Mouse (Mus musculus) cortical plate, adult 2 months (tissue): ENCODE measurements around the gene Arpc2. TPM values are rescaled to one million over a fixed set of nuclear protein-coding genes. Genes with fewer than 3 reads are reported as not detected.

ENCODE experiments used
- H3K27ac ChIP-seq: fragments of 200-500 bp; 2 replicates; pipeline ENCODE4 v1.5.1; 2012; ENCODE audit warnings: low read length, control low read depth, inconsistent platforms; ENCODE audit not compliant: insufficient read depth
- H3K4me1 ChIP-seq: fragments of 200-500 bp; 2 replicates; pipeline ENCODE4 v1.6.1; 2011; ENCODE audit warnings: low read length; ENCODE audit not compliant: control insufficient read depth, insufficient read depth
- H3K4me3 ChIP-seq: fragments of 200-500 bp; 2 replicates; pipeline ENCODE4 v1.5.1; 2011; ENCODE audit warnings: mild to moderate bottlenecking, low read length, control low read depth; ENCODE audit not compliant: insufficient read depth
- CTCF ChIP-seq: fragments of 200-500 bp; IDR thresholded peaks from 2 replicates; pipeline ENCODE4 v1.5.1; 2011; ENCODE audit warnings: mild to moderate bottlenecking, control low read depth, low read length; ENCODE audit not compliant: insufficient read depth; ENCODE audit errors: extremely low read depth
- POLR2A ChIP-seq: fragments of 200-500 bp; IDR thresholded peaks from 2 replicates; pipeline ENCODE4 v1.6.1; 2011; ENCODE audit warnings: mild to moderate bottlenecking, low read length, control low read depth; ENCODE audit not compliant: insufficient read depth; ENCODE audit errors: extremely low read depth
- polyA plus RNA-seq: library from polyadenylated mRNA; depleted of rRNA; stranded (reverse); fragments of >200 nt; gene quantifications from 2 replicates; pipeline ENCODE4 v1.2.3, GENCODE M21; 2012

Arpc2 gene
- polyA plus RNA-seq, 1 experiment: 232 TPM

DNA sequence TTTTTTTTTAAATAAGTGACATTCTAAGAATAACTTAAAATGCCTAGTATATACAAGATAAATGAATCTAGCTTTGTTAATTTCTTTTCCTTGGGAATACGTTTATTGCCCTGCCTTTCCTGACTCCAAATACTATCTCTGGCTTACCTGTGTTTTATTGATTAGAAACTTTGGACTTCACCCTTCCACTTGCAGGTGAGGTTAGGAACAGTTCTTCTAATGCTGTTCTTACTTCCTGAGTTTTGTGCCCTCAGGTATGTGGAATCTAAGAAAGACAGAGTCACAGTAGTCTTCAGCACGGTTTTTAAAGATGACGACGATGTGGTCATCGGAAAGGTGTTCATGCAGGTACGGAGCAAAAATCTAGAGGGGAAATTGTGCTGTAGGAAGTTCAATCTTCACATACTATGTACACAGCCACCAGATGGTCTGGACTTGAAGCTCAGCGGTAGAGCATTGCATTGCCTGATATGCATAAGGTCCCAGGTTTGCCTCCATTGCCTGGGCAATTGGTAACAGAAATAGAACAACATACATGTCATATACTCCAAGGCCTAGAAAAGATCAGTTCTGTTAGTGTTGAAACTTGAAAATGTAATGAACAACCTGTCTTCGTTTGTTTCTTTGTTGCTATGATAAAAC, 19.9 kb downstream of the Arpc2 start:
- no peaks in the 10 kb centered on the region for H3K4me1 ChIP-seq
- no peak overlapping the region for H3K27ac ChIP-seq
- TF ChIP-seq POLR2A: no peak
- H3K4me3 ChIP-seq: no peak overlapping the region

DNA sequence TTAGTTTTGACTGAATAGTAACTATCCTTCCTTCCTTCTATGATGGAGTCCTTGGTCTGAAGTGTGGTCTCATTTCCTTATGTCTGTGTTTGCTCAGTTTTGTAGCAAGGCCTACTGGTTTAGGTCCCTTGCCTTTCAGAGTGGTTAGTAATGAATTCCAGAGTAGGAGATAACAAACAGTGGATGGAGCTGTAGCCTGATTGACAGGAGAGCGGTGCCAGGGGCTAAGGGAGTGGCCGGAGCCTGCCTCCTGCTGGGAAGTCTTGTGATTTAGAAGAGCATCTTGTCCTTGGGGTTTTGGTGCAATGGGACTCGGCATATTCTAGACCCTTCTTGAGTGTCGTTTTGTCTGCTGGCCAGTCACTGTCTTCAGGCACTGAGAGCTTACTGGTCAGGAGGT, 20.9 kb downstream of the Arpc2 start:
- H3K4me1 ChIP-seq: no peaks in the 10 kb centered on the region
- H3K4me3 ChIP-seq: no peak overlapping the region
- TF ChIP-seq CTCF (no peak), POLR2A (no peak)
- H3K27ac ChIP-seq: no peak overlapping the region

DNA sequence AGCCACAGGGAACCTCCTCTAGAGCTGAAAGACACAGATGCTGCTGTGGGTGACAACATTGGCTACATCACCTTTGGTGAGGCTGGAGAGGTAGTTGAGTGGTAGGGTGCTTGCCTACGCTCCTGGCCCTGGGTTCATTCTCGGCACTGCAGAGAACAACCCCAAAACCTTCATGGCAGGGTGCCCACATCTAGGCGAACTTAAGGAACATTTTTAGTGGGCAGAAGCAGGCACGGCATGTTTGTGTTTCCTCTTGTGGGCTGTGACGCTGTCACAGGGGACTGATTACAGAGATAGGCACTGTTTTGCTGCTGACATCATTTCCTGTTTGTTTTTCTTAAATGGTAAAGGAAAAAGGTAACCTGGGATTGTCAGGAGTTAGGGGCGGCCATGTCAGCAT, 26.6 kb downstream of the Arpc2 start:
- TF ChIP-seq POLR2A (no peak), CTCF (no peak)
- Histone ChIP-seq H3K27ac (no peak overlapping the region), H3K4me3 (no peak overlapping the region), H3K4me1 (no peaks in the 10 kb centered on the region)

DNA sequence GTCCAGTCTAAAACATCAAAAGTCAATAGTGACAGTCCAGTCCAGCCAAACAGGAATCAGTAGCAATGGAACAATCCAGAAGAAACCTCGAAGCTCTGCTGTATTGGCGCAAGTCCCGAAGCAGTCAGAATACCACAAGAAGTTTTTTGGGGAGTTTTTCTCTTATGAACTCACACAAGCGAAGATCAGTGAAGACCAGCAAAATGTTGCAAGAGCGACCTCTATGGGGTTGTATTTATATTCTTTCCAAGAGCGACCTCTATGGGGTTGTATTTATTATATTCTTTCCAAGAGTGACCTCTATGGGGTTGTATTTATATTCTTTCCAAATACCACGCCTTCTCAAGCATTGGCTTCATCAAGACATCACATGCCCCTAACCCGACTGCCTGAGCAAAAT, 32.9 kb downstream of the Arpc2 start:
- H3K4me3 ChIP-seq: no peak overlapping the region
- TF ChIP-seq POLR2A (no peak), CTCF (no peak)
- H3K27ac ChIP-seq: no peak overlapping the region

DNA sequence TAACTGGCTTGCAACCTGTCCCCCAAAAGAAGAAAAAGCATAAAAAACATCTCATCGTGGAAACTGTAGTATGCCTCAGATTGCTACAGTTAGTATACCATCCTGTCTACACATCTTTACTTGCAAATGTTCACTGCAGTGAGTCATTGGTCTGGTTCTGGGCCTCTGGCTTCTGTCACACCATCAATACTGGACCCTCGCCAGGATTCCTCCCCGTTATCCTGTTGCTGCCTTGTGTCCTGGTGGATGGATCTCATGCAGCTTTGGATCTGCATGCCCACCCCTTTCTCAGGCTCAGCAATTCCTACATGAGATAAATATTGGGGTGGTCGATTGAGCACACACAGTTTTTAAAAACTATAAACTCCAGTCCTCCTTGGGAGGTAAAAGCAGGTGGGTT, 35.8 kb downstream of the Arpc2 start:
- H3K4me1 ChIP-seq: no peaks in the 10 kb centered on the region
- TF ChIP-seq POLR2A: no peak
- TF ChIP-seq CTCF: no peak
- no peak overlapping the region for H3K4me3 ChIP-seq
- H3K27ac ChIP-seq: no peak overlapping the region

More for the DNA sequence above, 32.9 kb downstream of the Arpc2 start:
- H3K4me1 ChIP-seq: no peaks in the 10 kb centered on the region

DNA sequence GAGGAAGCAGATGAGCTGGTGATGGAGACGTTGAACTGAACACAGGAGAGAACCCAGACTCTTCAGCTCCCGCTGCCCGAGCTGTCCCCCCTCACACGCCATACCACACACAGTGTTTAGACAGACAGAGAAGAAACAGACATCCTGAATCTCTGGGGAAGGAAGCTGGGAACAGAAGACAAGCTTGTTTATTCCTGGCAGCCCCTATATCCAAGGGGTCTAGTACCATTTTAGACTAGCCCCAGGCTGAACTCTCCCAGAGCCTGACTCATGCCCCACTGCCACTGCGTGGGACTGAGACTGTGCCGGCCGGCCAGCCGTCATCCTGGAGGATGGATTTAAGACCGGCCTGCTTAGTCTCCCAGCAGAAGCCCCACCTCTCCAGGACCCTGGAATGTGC, 39.1 kb downstream of the Arpc2 start:
- no peak overlapping the region for H3K4me3 ChIP-seq
- H3K27ac ChIP-seq: no peak overlapping the region
- TF ChIP-seq CTCF (no peak), POLR2A (no peak)
- H3K4me1 ChIP-seq: no peaks in the 10 kb centered on the region; the same call in 1 of the 2 replicates

DNA sequence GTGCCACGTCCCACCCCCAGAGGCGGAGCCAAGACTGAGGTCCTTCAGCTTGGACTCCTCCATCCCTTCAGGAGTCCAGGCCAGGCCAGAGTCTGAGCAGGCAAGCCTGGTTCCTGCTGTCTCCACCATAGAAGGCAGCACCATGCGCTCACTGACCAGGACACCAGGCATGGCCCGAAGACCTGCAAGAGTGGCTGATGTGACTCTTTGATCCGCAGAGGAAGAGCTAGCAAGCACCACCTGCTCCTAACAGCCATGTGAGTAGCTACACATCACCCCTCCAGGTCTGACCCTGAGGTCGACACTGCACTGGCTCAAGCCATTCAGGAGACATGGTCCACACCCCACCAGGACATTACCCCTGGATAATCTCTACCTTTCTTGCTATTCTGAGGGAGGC, 41.2 kb downstream of the Arpc2 start:
- no peak overlapping the region for H3K27ac ChIP-seq
- TF ChIP-seq POLR2A: no peak
- TF ChIP-seq CTCF: no peak
- no peaks in the 10 kb centered on the region; the same call in 1 of the 2 replicates for H3K4me1 ChIP-seq
- H3K4me3 ChIP-seq: no peak overlapping the region

DNA sequence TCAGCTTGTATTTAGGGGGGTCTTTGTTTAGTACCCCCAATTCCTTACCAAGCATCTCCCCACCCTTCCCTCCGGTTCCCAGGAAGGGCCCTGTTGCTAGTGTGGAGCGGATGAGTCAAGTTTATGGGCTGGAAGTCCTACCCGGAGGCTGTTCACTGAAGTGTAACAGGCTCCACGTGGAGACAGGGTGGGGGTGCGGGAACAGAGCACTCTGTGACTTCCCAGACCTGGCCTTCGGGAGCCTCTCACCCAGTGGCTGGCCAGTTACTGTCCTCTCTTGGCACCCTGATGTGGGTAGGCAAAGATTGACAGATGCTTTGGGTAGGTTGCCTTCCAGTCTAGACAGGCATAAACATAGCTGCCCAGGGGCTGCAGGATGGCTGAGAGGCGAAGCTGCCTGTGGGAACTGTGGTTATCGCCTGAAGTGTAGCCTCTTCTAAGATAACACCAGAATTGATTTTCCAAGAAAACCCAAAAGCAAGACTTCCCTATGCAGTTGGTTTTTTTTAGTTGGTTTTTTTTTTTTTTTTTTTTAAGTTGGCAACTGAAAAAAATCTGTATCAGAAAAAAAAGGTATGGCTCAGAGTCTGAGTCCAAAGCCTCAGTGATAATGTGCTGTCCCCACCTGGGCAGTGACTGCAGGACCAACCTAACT, 42.1 kb downstream of the Arpc2 start:
- Histone ChIP-seq H3K27ac (no peak overlapping the region), H3K4me3 (no peak overlapping the region), H3K4me1 (no peaks in the 10 kb centered on the region; the same call in none of the 2 replicates)
- TF ChIP-seq POLR2A (no peak), CTCF (no peak)

DNA sequence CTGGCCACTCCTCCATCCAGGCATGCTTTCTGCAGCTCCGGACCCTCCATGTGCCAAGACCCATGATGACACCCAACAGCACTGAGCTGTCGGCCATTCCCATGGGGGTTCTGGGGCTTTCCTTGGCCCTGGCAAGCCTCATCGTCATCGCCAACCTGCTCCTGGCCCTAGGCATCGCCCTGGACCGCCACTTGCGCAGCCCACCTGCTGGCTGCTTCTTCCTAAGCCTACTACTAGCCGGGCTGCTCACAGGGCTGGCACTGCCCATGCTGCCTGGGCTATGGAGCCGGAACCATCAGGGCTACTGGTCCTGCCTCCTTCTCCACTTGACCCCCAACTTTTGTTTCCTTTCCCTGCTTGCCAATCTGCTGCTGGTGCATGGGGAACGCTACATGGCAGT, 42.7 kb downstream of the Arpc2 start, which contains the start of gene Gpbar1:
TSS of gene Gpbar1 (plus strand) at position 13 of the 400 bp plus-strand sequence.
- H3K27ac ChIP-seq: no peak within 1 kb of the TSS
- no peak for TF ChIP-seq CTCF
- no peak for TF ChIP-seq POLR2A
- no peak within 1 kb of the TSS for H3K4me3 ChIP-seq
- H3K4me1 ChIP-seq: peaks cover 1% of the 10 kb centered on the region

DNA sequence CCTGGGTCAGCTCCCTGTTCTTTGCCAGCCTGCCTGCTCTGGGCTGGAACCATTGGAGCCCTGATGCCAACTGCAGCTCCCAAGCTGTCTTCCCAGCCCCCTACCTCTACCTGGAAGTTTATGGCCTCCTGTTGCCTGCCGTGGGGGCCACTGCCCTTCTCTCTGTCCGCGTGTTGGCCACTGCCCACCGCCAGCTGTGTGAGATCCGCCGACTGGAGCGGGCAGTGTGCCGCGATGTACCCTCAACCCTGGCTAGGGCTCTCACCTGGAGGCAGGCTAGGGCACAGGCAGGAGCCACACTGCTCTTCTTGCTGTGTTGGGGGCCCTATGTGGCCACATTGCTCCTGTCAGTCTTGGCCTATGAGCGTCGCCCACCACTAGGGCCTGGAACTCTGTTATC, 43.1 kb downstream of the Arpc2 start:
- H3K27ac ChIP-seq: no peak overlapping the region
- TF ChIP-seq POLR2A (no peak), CTCF (no peak)
- no peak overlapping the region for H3K4me3 ChIP-seq
- peaks cover 1% of the 10 kb centered on the region for H3K4me1 ChIP-seq
